Mouse (Mus musculus) cortical plate, adult 2 months (tissue): Measurements from ENCODE around the gene Lrch3.
"Not testable (repeated sequence)": the region's sequence is repeated elsewhere in the genome, so short reads cannot be mapped to it uniquely, and the experiment has no call there.

Source experiments
- CTCF ChIP-seq: fragments of 200-500 bp; IDR thresholded peaks from 2 replicates; pipeline ENCODE4 v1.5.1; 2011; ENCODE audit warnings: mild to moderate bottlenecking, control low read depth, low read length; ENCODE audit not compliant: insufficient read depth; ENCODE audit errors: extremely low read depth
- POLR2A ChIP-seq: fragments of 200-500 bp; IDR thresholded peaks from 2 replicates; pipeline ENCODE4 v1.6.1; 2011; ENCODE audit warnings: mild to moderate bottlenecking, low read length, control low read depth; ENCODE audit not compliant: insufficient read depth; ENCODE audit errors: extremely low read depth

DNA sequence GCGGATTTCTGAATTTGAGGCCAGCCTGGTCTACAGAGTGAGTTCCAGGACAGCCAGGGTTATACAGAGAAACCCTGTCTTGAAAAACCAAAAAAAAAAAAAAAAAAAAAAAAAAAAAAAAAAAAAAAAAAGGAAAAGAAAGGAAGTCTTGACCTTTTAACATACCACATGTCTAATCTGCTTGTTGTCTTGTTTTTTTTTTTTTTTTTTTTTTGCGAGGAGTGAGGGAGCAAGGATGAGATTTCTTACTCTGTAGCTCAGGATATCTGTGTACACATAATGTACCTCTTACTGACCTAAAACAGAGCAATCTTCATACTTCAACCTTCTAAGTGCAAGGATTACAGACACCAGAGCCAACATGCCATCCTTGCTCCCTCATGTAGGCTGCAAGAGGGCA, 141.0 kb downstream of the Lrch3 start:
- TF ChIP-seq CTCF, POLR2A: not testable (repeated sequence)
